Mouse (Mus musculus) heart, embryonic 15.5 days (tissue): Measurements from ENCODE around the gene Lima1. TPM values are rescaled to one million over a fixed set of nuclear protein-coding genes. Genes with fewer than 3 reads are reported as not detected.

Experiments
- ATAC-seq: fragments of 200-750 bp; cut with Nextera tagmentation; replicated peaks from 2 replicates; pipeline ENCODE4 v1.8.0; 2017; ENCODE audit warnings: low read depth, moderate TSS enrichment; ENCODE audit not compliant: insufficient number of reproducible peaks, insufficient read depth, low FRiP score
- H3K27ac ChIP-seq: fragments of 300-500 bp; sonication (generic); 2 replicates; pipeline ENCODE4 v1.5.1; 2015; ENCODE audit warnings: mild to moderate bottlenecking, inconsistent platforms
- H3K27me3 ChIP-seq: fragments of 300-500 bp; sonication (generic); 2 replicates; pipeline ENCODE4 v1.6.1; 2015; ENCODE audit warnings: inconsistent platforms
- H3K36me3 ChIP-seq: fragments of 300-500 bp; sonication (generic); 2 replicates; pipeline ENCODE4 v1.6.1; 2015; ENCODE audit warnings: mild to moderate bottlenecking, inconsistent platforms
- H3K4me1 ChIP-seq: fragments of 300-500 bp; sonication (generic); replicated peaks from 2 replicates; pipeline ENCODE4 v1.6.1; 2015; ENCODE audit warnings: inconsistent platforms
- H3K4me2 ChIP-seq: fragments of 300-500 bp; sonication (generic); 2 replicates; pipeline ENCODE4 v1.6.1; 2015; ENCODE audit warnings: inconsistent platforms, mild to moderate bottlenecking, moderate library complexity
- H3K4me3 ChIP-seq: fragments of 300-500 bp; sonication (generic); 2 replicates; pipeline ENCODE4 v1.5.1; 2015; ENCODE audit warnings: mild to moderate bottlenecking, inconsistent platforms
- H3K9ac ChIP-seq: fragments of 300-500 bp; sonication (generic); 2 replicates; pipeline ENCODE4 v1.6.1; 2015; ENCODE audit warnings: mild to moderate bottlenecking, inconsistent platforms
- H3K9me3 ChIP-seq: fragments of 300-500 bp; sonication (generic); replicated peaks from 2 replicates; pipeline ENCODE4 v1.6.1; 2016; ENCODE audit warnings: inconsistent platforms
- WGBS: fragments of 180-500 bp; shearing (Covaris S2); methylation state at CpG from one replicate; pipeline ENCODE4 v1.1.7; 2015; ENCODE audit warnings: mixed read lengths; 5-methylcytosine and 5-hydroxymethylcytosine counted together
- polyA plus RNA-seq: library from polyadenylated mRNA; unstranded; fragments of >200 nt; fragmentation: Nextera tagmentation; extraction: Ambion mirVana; gene quantifications from 2 replicates; pipeline ENCODE4 v1.2.1, GENCODE M21; 2015

The Lima1 gene
- polyA plus RNA-seq, 1 experiment from 2014 or later: 17.9 TPM

DNA sequence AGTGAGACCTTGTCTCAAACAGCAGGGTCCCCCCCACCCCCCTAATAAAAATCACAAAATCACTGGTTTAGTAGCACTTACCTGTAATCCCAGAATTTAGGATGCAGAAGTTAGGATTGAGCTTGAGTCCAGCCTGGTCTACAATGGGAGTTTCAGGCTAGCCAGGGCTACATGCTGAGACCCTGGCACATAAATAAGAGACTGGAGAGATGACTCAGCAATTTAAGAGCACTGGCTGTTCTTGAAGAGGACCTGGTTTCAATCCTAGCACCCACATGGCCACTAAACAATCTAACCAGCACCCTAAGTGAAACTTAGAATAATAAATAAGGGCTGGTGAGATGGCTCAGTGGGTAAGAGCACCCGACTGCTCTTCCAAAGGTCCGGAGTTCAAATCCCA, 144.1 kb downstream of the Lima1 start:
- WGBS: 89% methylated on average over 2 of the region's 2 CpGs

DNA sequence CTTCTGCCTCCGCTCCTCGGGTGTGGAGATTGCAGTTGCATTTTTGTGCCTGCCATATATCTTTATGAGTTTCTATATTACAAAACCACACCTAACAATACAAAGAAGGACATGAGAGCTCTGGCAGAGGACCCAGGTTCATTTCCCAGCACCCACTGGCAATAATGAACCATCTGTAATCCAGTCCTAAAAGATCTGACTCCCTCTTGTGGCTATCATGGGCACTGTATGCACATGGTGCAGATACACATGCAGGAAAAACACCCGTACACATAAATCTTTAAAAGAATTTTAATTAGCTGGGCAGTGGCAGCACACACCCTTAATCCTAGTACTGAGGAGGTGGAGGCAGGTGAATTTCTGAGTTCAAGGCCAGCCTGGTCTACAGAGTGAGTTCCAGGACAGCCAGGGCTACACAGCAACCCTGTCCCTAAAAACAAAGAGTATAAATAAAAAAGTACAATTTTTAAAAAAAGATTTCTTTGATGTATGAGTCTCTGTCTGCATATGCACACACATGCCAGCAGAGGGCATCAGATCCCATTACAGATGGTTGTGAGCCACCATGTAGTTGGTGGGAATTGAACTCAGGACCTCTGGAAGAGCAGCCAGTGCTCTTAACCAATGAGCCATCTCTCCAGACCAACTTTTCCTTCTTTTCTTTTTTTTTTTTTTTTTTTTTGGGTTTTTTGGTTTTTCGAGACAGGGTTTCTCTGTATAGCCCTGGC, 146.0 kb downstream of the Lima1 start:
- H3K4me3 ChIP-seq: no peak overlapping the region
- ATAC-seq: no peak
- no peak overlapping the region for H3K27ac ChIP-seq
- H3K36me3 ChIP-seq: peaks cover 32% of the 10 kb centered on the region
- peaks cover 15% of the 10 kb centered on the region for H3K4me1 ChIP-seq
- WGBS: 91% methylated on average over 4 of the region's 4 CpGs
- no peak overlapping the region for H3K9ac ChIP-seq
- H3K27me3 ChIP-seq: no peaks in the 10 kb centered on the region
- H3K4me2 ChIP-seq: no peak overlapping the region
- H3K9me3 ChIP-seq: 0 out of 2 replicates have a peak, but pooled peaks cover 4% of the 10 kb centered on the region

More for the DNA sequence above, 144.1 kb downstream of the Lima1 start:
- Histone ChIP-seq H3K27me3 (no peaks in the 10 kb centered on the region), H3K9ac (no peak overlapping the region), H3K27ac (no peak overlapping the region), H3K9me3 (0 out of 2 replicates have a peak, but pooled peaks cover 4% of the 10 kb centered on the region), H3K4me1 (peaks cover 7% of the 10 kb centered on the region), H3K4me2 (no peak overlapping the region), H3K36me3 (peaks cover 42% of the 10 kb centered on the region), H3K4me3 (no peak overlapping the region)
- no peak for ATAC-seq

Other genes starting within 250 kb of the Lima1 start
- gene Racgap1, start 223.8 kb downstream of the Lima1 start, polyA plus RNA-seq: 112 and 125 TPM in 2 replicates
- 1.4 and 2.4 TPM in 2 replicates for gene Asic1, start 205.1 kb downstream of the Lima1 start, polyA plus RNA-seq
- 17.7 and 24.7 TPM in 2 replicates for gene Smarcd1, start 173.3 kb downstream of the Lima1 start, polyA plus RNA-seq
- not detected in 2 replicates for gene Gm17349, start 170.0 kb downstream of the Lima1 start, polyA plus RNA-seq
- gene Gpd1, start 157.9 kb downstream of the Lima1 start, polyA plus RNA-seq: 1.6 and 2.2 TPM in 2 replicates
- 185 and 187 TPM in 2 replicates for gene Cox14, start 149.8 kb downstream of the Lima1 start, polyA plus RNA-seq
- gene Cers5, start 102.6 kb downstream of the Lima1 start, polyA plus RNA-seq: 47.6 and 51.1 TPM in 2 replicates
- not detected in 2 replicates for gene Fam186a, start 91.6 kb upstream of the Lima1 start, polyA plus RNA-seq
- 25.4 and 26.8 TPM in 2 replicates for gene Larp4, start 94.6 kb upstream of the Lima1 start, polyA plus RNA-seq
- gene Dip2b, start 163.2 kb upstream of the Lima1 start, polyA plus RNA-seq: 11.4 and 13.7 TPM in 2 replicates